Mouse (Mus musculus): Measurements from ENCODE around the gene Timm8b. TPM values are rescaled to one million over a fixed set of nuclear protein-coding genes. Genes with fewer than 3 reads are reported as not detected.

Timm8b gene
- polyA plus RNA-seq, 1 experiment from 2014 or later, result 437 TPM

Other genes starting within 250 kb of the Timm8b start
- gene Plet1, start 109.4 kb upstream of the Timm8b start, polyA plus RNA-seq (2015; fragmentation: Nextera tagmentation; extraction: Ambion mirVana), result 0.24 TPM in 1 of 2 replicates, not detected in the other
- 97.0 and 102 TPM in 2 replicates for gene Pts, start 75.2 kb upstream of the Timm8b start, polyA plus RNA-seq (2015; fragmentation: Nextera tagmentation; extraction: Ambion mirVana)
- gene Il18, start 49.1 kb upstream of the Timm8b start, polyA plus RNA-seq (2015; fragmentation: Nextera tagmentation; extraction: Ambion mirVana), result 16.4 and 17.3 TPM in 2 replicates
- 0.20 and 0.37 TPM in 2 replicates for gene Bco2, start 48.7 kb upstream of the Timm8b start, polyA plus RNA-seq (2015; fragmentation: Nextera tagmentation; extraction: Ambion mirVana)
- 0.18 TPM in 1 of 2 replicates, not detected in the other for gene Tex12, start 42.6 kb upstream of the Timm8b start, polyA plus RNA-seq (2015; fragmentation: Nextera tagmentation; extraction: Ambion mirVana)
- gene Sdhd, start 98 bp upstream of the Timm8b start, polyA plus RNA-seq (2015; fragmentation: Nextera tagmentation; extraction: Ambion mirVana), result 214 and 228 TPM in 2 replicates
- 5.0 and 6.0 TPM in 2 replicates for gene Pih1d2, start 13.4 kb downstream of the Timm8b start, polyA plus RNA-seq (2015; fragmentation: Nextera tagmentation; extraction: Ambion mirVana)
- 22.4 and 26.1 TPM in 2 replicates for gene Nkapd1, start 13.6 kb downstream of the Timm8b start, polyA plus RNA-seq (2015; fragmentation: Nextera tagmentation; extraction: Ambion mirVana)
- 40.6 and 40.8 TPM in 2 replicates for gene Dlat, start 55.9 kb downstream of the Timm8b start, polyA plus RNA-seq (2015; fragmentation: Nextera tagmentation; extraction: Ambion mirVana)
- 20.2 and 21.4 TPM in 2 replicates for gene Dixdc1, start 135.6 kb downstream of the Timm8b start, polyA plus RNA-seq (2015; fragmentation: Nextera tagmentation; extraction: Ambion mirVana)
- 1.0 and 1.2 TPM in 2 replicates for gene 2310030G06Rik, start 142.6 kb downstream of the Timm8b start, polyA plus RNA-seq (2015; fragmentation: Nextera tagmentation; extraction: Ambion mirVana)
- gene Cryab, start 147.4 kb downstream of the Timm8b start, polyA plus RNA-seq (2015; fragmentation: Nextera tagmentation; extraction: Ambion mirVana), result 4.7 and 6.5 TPM in 2 replicates
- gene Hspb2, start 148.4 kb downstream of the Timm8b start, polyA plus RNA-seq (2015; fragmentation: Nextera tagmentation; extraction: Ambion mirVana), result not detected in 2 replicates
- 10.9 and 12.3 TPM in 2 replicates for gene Fdxacb1, start 164.3 kb downstream of the Timm8b start, polyA plus RNA-seq (2015; fragmentation: Nextera tagmentation; extraction: Ambion mirVana)
- gene Alg9, start 171.1 kb downstream of the Timm8b start, polyA plus RNA-seq (2015; fragmentation: Nextera tagmentation; extraction: Ambion mirVana), result 33.5 and 38.4 TPM in 2 replicates
- gene 1110032A03Rik, start 171.6 kb downstream of the Timm8b start, polyA plus RNA-seq (2015; fragmentation: Nextera tagmentation; extraction: Ambion mirVana), result 44.2 and 47.1 TPM in 2 replicates
- 86.3 and 89.7 TPM in 2 replicates for gene Ppp2r1b, start 241.4 kb downstream of the Timm8b start, polyA plus RNA-seq (2015; fragmentation: Nextera tagmentation; extraction: Ambion mirVana)

Data from forebrain, embryonic 13.5 days (tissue).